Mouse (Mus musculus): Measurements from ENCODE around the gene Spata25.
A peak's percentile ranks its signal among the peaks of the same experiment; 100 is the strongest.
"Not testable (repeated sequence)": the region's sequence is repeated elsewhere in the genome, so short reads cannot be mapped to it uniquely, and the experiment has no call there.

The Spata25 gene

DNA sequence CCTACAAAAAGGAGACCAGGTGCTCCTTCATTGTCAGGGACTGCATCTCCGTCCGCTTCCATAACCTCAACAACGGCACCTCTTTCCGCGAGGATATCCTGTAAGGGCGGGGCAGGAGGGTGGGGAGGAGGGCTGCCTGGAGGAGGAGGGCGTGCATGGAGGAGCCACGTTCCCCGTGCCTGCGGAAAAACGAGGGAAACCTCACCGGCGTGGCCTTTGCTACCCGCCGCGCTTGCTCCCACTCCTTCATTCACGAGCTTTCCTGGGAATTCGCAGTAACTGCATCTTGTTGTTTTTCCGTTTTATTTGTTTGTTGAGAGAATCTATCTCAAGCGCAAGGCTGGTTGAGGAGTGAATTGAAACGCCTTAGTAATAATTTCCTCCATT is 23.0 kb downstream of the Spata25 start:
- DNase-seq (ENCODE audit: low read depth, low spot score) = no peak

GRCm38 (mm10) chr2:164804533-164805331 is 23.6 kb downstream of the Spata25 start, which contains the start of the genes Acot8 and Zswim3:
Acot8 (minus strand) TSS chr2:164804882.
Zswim3 (plus strand) TSS chr2:164805098.
- DNase-seq (ENCODE audit: low read depth, low spot score) = peak; percentile 99

- no peak for DNase-seq (ENCODE audit: low read depth, low spot score)
These were observed 24.4 kb downstream of the Spata25 start for GRCm38 (mm10) chr2:164803921-164804313.

DNA sequence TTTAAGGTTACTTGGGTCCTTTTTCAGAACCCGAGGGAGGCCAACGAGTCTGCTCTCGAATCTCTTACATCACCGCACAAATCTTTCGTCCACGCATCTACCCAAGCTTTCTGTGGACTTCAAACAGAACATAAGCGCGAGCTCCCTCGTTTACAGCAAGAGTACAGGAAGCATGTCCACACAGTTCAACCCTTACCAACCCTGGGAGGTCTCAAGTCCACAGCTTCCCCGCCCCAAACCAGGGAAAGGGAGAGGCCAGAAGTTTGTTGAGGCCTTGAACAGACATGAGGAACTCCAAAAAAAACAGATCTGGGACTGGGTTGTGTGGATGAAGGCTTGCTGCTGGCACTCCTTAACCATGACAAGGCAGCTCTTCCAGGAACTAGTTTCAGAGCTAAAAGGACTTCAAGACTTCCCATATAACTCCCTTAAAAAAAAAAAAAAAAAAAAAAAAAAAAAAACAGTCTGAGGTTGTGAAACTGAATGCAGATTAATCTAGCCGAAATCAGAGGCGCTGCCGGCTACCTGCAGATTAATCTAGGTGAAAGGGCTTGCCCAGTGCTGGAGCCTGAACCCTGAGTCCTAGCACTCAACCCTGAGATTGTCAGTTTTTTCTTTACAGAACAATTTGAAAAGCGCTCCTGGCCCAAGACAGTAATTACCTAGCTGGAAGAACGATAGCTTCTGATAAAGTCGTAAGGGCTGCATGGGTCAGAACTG is 25.0 kb downstream of the Spata25 start:
- DNase-seq (ENCODE audit: low read depth, low spot score) = no peak

- no peak for DNase-seq (ENCODE audit: low read depth, low spot score)
These were observed 27.9 kb downstream of the Spata25 start for GRCm38 (mm10) chr2:164800252-164801004.

- not testable (repeated sequence) for DNase-seq (ENCODE audit: low read depth, low spot score)
These were observed 29.8 kb downstream of the Spata25 start for GRCm38 (mm10) chr2:164798554-164798953.

GRCm38 (mm10) chr2:164795868-164796267 is 32.5 kb downstream of the Spata25 start:
- no peak for DNase-seq (ENCODE audit: low read depth, low spot score)

GRCm38 (mm10) chr2:164794293-164794692 is 34.0 kb downstream of the Spata25 start:
- peak; percentile 86 for DNase-seq (ENCODE audit: low read depth, low spot score)

GRCm38 (mm10) chr2:164793772-164794171 is 34.6 kb downstream of the Spata25 start:
- DNase-seq (ENCODE audit: low read depth, low spot score) = no peak

DNA sequence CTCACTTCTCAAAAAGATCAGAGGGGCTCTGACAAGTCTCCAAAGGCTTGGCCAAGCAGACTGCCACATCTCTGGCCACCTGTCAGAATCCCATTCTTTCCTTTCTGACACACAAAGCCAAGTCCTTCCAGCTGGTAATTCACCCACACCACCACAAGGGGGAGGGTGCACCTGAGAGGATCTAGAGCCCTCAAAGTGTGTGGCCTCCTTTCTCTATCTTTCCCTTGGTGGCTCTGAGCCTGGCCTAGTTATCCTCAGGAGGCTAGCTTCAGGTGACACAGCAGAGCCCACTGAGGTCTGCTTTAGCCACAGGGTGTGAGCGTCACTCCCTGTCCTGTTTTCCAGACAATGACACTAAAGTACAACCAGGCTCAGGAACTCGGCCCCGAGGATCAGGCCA is 35.1 kb downstream of the Spata25 start:
- DNase-seq (ENCODE audit: low read depth, low spot score) = peak; percentile 56

DNA sequence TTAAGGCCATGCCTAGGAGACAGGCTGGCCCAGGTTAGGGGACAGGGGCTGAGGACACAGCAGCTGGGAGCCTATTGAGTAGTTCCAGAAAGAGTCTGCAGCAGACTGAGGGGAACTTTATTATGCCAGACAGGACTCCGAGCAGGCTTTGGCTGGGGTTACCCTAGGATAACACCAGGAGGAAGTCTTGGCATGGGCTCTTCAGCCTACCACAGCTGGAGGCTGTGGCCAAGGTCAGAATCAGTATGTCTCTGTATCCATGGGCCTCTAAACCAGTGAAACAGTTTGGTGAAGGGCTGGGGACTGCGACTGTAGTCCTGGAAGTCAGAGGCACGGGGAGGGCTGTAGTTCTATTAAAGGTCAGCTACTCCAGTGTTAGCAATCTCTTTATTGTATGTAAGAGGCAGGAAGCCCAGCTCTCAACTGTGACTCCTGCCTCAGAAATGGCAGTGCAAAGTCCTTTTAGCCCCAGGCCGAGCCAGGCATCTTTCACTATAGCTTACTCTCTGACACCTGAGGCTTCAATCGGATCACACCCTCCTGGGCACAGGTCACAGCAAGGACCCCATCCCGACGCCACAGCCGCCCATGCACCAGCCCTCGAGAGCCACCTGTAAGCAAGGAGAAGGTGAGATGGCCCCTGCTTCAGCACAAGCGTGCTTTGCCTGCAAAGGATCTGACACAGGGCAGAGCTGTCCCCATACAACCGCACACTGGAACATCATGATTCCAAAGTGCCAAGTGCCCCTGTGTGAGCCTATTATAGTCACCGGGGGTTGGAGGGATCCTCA is 35.7 kb downstream of the Spata25 start:
- DNase-seq (ENCODE audit: low read depth, low spot score) = no peak

DNA sequence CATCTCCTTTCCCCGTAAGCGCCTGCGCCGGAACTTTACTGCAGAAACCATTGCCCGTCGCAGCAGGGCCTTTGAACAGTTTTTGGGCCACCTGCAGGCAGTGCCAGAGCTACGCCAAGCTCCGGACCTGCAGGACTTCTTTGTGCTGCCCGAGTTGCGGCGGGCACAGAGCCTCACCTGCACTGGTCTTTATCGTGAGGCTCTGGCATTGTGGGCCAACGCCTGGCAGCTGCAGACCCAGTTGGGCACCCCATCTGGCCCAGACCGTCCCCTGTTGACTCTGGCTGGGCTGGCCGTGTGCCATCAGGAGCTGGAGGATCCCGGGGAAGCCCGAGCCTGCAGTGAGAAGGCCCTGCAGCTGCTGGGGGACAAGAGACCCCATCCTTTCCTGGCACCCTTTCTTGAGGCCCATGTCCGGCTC is 36.5 kb downstream of the Spata25 start:
- no peak for DNase-seq (ENCODE audit: low read depth, low spot score)

- no peak for DNase-seq (ENCODE audit: low read depth, low spot score)
These were observed 37.9 kb downstream of the Spata25 start for GRCm38 (mm10) chr2:164790451-164790850.

DNA sequence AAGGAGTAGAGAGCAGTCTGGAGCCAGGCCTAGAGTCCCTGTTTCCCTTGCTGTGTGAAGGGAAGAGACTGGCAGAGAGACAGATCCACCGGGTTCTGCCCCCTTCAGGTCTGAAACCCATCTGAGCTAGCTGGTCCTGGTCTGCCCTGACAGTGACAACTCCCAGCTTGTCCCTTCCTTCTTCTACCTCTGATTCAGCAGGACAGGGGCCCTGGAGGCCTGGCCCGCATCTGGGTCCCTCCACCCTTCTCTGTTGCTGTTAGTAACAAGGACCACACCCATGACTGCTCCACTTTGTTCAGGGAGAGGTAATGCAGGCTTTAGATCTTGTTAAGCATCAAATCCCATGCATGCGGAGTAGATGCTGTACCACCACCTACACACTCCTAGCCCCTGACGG is 39.9 kb downstream of the Spata25 start:
- DNase-seq (ENCODE audit: low read depth, low spot score) = no peak

- DNase-seq (ENCODE audit: low read depth, low spot score) = no peak
These were observed 40.6 kb downstream of the Spata25 start for GRCm38 (mm10) chr2:164787779-164788178.

- no peak for DNase-seq (ENCODE audit: low read depth, low spot score)
These were observed 41.3 kb downstream of the Spata25 start for GRCm38 (mm10) chr2:164787032-164787431.

GRCm38 (mm10) chr2:164786388-164786885 is 41.9 kb downstream of the Spata25 start:
- peak; percentile 14 for DNase-seq (ENCODE audit: low read depth, low spot score)

GRCm38 (mm10) chr2:164785481-164786387 is 42.6 kb downstream of the Spata25 start, which contains the start of gene Snx21:
Snx21 (plus strand) TSS chr2:164785823.
- DNase-seq (ENCODE audit: low read depth, low spot score) = peak; percentile 79

DNA sequence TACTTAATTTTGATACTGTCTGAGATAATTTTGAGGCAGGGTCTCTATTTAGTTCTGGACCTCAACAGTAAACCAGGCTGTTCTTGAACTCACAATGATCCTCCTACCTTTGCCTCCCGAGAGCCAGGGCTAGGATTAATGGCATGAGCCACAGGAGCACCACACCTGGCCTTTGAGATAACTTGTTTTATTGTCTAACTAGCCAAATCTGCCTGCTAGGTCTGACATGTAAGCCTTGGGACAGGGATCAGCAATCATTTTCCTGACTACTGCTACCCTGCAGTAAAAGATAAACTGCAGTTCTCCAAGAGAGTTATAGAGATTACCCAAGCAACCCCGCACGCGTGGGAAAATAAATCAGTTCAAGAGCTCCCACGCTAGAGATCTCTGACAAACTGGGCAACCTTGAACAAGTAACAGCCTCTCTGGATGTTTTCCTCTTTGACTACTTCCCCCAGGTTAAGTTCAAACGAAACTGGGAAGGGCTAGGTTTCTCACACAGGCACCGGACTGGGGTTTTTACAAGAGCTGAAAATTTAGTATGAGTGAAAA is 43.4 kb downstream of the Spata25 start:
- no peak for DNase-seq (ENCODE audit: low read depth, low spot score)
